Mouse (Mus musculus) heart, adult 2 months (tissue): Measurements from ENCODE around the gene Pip4k2c. TPM values are rescaled to one million over a fixed set of nuclear protein-coding genes. Genes with fewer than 3 reads are reported as not detected.
A peak's percentile ranks its signal among the peaks of the same experiment; 100 is the strongest.

Experiments used
- DNase-seq, 2 experiments: peaks; one replicate each; pipeline ENCODE4 v3.0.0; 2021
- H3K27ac ChIP-seq: fragments of 200-600 bp; 2 replicates; pipeline ENCODE4 v1.8.1; 2022
- H3K27me3 ChIP-seq: fragments of 200-500 bp; 2 replicates; pipeline ENCODE4 v1.6.1; 2012; ENCODE audit warnings: mild to moderate bottlenecking, low read length, inconsistent platforms, mixed read lengths; ENCODE audit not compliant: control insufficient read depth, insufficient read depth
- H3K36me3 ChIP-seq: fragments of 200-500 bp; 2 replicates; pipeline ENCODE4 v1.6.1; 2012; ENCODE audit warnings: low read length, inconsistent platforms; ENCODE audit not compliant: control insufficient read depth, insufficient read depth
- H3K4me1 ChIP-seq: fragments of 200-500 bp; 2 replicates; pipeline ENCODE4 v1.6.1; 2011; ENCODE audit warnings: low read length; ENCODE audit not compliant: control insufficient read depth, insufficient read depth
- H3K4me3 ChIP-seq: fragments of 200-600 bp; 2 replicates; pipeline ENCODE4 v1.8.1; 2022
- H3K79me2 ChIP-seq: fragments of 200-500 bp; replicated peaks from 2 replicates; pipeline ENCODE4 v1.6.1; 2012; ENCODE audit warnings: mild to moderate bottlenecking, inconsistent platforms, low read length, moderate library complexity, mixed read lengths; ENCODE audit not compliant: control insufficient read depth, insufficient read depth
- H3K9ac ChIP-seq: fragments of 200-500 bp; 2 replicates; pipeline ENCODE4 v1.6.1; 2012; ENCODE audit warnings: low read depth, mild to moderate bottlenecking, control low read depth, inconsistent platforms, low read length, mixed read lengths
- CTCF ChIP-seq: fragments of 200-600 bp; IDR thresholded peaks from 2 replicates; pipeline ENCODE4 v1.8.1; 2022; ENCODE audit warnings: antibody characterized with exemption, mild to moderate bottlenecking, moderate library complexity
- EP300 ChIP-seq: fragments of 200-500 bp; IDR thresholded peaks from 2 replicates; pipeline ENCODE4 v1.6.1; 2011; ENCODE audit warnings: low read depth, low read length, control low read depth; ENCODE audit not compliant: insufficient read depth
- POLR2A ChIP-seq: fragments of 200-500 bp; IDR thresholded peaks from 2 replicates; pipeline ENCODE4 v1.6.1; 2011; ENCODE audit warnings: mild to moderate bottlenecking, low read depth, low read length, control low read depth; ENCODE audit not compliant: insufficient read depth
- WGBS: fragments of 180-500 bp; shearing (Covaris S2); methylation state at CpG from one replicate; pipeline ENCODE4 v1.1.7; 2018; 5-methylcytosine and 5-hydroxymethylcytosine counted together
- intact Hi-C: fragments of 180-260 bp; cut with DNase I; formaldehyde crosslinking; loops from one replicate; pipeline ENCODE4 v1.15.1; 2025
- polyA plus RNA-seq: library from polyadenylated mRNA; depleted of rRNA; stranded (reverse); fragments of >200 nt; gene quantifications from 2 replicates; pipeline ENCODE4 v1.2.3, GENCODE M21; 2012
- total RNA-seq, 2 experiments: library from RNA; stranded (reverse); gene quantifications; 2 replicates each; pipeline ENCODE4 v1.2.3; 2021

Gene Pip4k2c
- total and polyA plus RNA-seq, 3 experiments, result 25.7 to 29.0 (median 28.8) TPM

DNA sequence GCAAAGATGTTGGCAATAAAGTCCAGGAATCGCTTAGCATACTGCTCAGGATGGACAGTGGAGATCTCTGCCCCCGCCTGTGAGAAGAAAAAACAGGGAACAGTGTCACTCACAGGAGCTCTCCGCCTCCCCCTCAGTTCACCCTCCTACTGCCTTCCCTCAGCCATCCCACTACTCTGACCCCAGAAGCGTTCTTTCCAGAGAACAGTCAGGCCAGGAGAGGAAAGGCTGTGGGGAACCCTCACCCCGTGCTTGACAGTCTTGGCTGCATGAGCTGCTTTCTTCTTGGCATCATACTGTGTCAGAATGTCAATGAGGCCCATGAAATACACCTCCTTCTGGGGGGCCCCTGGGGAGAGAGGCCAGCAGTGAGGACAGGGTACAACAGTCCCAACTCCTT lies 12.3 kb downstream of the Pip4k2c start:
- WGBS, result 61% methylated on average over 5 of the region's 5 CpGs
- Histone ChIP-seq H3K36me3 (no peaks in the 10 kb centered on the region), H3K9ac (no peak overlapping the region), H3K27ac (no peak overlapping the region), H3K4me1 (peaks cover 1% of the 10 kb centered on the region; the same call in 1 of the 2 replicates), H3K79me2 (no peaks in the 10 kb centered on the region), H3K4me3 (no peak overlapping the region), H3K27me3 (no peaks in the 10 kb centered on the region)
- TF ChIP-seq EP300 (no peak), POLR2A (peak; percentile 19; the same call in 1 of the 2 replicates), CTCF (no peak)
- peak in 1 of 2 experiments; percentile 21 for DNase-seq
- intact Hi-C loops, result no loop called here

DNA sequence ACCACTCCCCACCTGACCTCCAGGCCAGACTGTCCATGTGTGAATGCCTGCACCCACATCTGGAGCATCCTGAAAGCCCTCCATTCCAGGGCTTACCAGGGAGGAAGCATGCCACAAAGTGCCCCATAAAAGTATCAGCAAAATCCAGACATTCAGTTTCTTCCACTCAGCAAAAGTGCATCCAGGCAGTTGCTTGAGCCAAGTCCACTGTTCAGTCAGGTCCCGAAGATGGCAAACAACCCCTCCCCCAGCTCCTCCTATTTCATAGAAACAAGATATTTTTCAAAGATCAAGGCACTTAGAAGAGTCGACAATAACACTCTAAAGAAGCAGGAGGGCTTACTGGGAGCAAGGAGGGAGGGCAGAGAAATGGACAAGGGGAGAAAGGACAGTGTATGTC lies 12.9 kb downstream of the Pip4k2c start:
- H3K4me1 ChIP-seq, result peaks cover 1% of the 10 kb centered on the region; the same call in 1 of the 2 replicates
- no peak overlapping the region for H3K9ac ChIP-seq
- no peaks in the 10 kb centered on the region for H3K79me2 ChIP-seq
- peak in 1 of 2 experiments; percentile 22 for DNase-seq
- TF ChIP-seq EP300 (no peak), CTCF (no peak), POLR2A (no peak)
- no peaks in the 10 kb centered on the region for H3K36me3 ChIP-seq
- peak overlapping the region; percentile 9 for H3K27ac ChIP-seq
- intact Hi-C loops, result no loop called here
- 47% methylated on average over 2 of the region's 2 CpGs for WGBS
- H3K27me3 ChIP-seq, result no peaks in the 10 kb centered on the region
- no peak overlapping the region for H3K4me3 ChIP-seq

DNA sequence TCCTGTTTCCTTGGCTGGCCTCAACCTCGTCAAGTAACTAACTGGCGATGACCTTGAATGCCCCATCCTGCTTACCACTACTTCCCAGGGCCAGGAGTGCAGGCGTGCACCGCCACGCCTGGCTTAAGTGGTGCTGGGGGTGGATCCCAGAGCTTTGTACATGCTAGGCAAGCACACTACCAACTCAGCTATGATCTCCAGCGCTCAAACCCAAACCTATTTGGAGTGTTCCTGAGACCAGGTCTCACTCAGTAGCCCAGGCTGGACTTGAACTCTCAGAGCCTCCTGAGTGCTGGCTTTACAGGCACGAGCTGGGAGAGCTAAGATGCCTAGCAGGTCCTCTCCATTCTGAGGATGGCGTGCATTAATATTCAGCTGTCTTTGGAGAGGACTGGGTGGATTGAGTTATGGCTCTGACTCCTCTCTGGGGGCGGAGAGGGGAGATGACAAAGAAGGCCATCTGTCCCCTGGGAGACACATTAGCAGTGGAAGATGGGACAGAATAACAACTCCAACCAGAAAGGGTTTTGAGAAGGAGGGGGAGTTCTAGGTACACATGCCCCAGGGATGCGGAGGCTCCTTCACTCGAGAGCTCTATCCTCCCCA lies 13.8 kb downstream of the Pip4k2c start:
- Histone ChIP-seq H3K27ac (peak overlapping the region; percentile 91), H3K36me3 (no peaks in the 10 kb centered on the region), H3K79me2 (no peaks in the 10 kb centered on the region), H3K4me3 (no peak overlapping the region), H3K27me3 (no peaks in the 10 kb centered on the region), H3K9ac (no peak overlapping the region), H3K4me1 (peaks cover 1% of the 10 kb centered on the region; the same call in 1 of the 2 replicates)
- DNase-seq, result peak in 1 of 2 experiments; percentile 18
- intact Hi-C loops, result no loop called here
- no peak for TF ChIP-seq EP300
- TF ChIP-seq CTCF, result no peak
- TF ChIP-seq POLR2A, result no peak
- WGBS, result 71% methylated on average over 11 of the region's 11 CpGs

DNA sequence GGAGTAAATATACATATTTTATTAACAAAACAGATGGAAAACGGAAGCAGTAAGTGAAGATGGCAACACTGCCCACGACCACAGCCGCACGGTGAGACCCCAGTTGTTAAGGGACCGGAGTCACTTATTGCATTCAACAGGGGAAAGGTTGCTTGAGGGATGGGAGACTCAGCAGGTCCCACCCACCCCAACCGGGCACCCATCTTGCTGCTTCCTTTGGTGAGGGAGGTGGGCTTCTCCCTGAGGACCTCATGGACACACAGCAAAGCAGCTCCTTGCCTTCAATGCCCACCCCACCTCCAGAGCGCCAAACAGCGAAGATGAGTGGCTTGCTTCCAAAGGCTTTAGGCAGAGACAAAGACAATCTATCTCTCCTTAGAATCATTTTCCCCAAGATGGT lies 14.3 kb downstream of the Pip4k2c start:
- DNase-seq, result peak in 1 of 2 experiments; percentile 18
- Histone ChIP-seq H3K27ac (peak overlapping the region; percentile 91), H3K36me3 (no peaks in the 10 kb centered on the region), H3K4me3 (no peak overlapping the region), H3K79me2 (no peaks in the 10 kb centered on the region), H3K27me3 (no peaks in the 10 kb centered on the region), H3K4me1 (peaks cover 1% of the 10 kb centered on the region; the same call in 1 of the 2 replicates), H3K9ac (no peak overlapping the region)
- intact Hi-C loops, result no loop called here
- no peak for TF ChIP-seq CTCF
- no peak for TF ChIP-seq POLR2A
- no peak for TF ChIP-seq EP300
- WGBS, result 85% methylated on average over 8 of the region's 8 CpGs

DNA sequence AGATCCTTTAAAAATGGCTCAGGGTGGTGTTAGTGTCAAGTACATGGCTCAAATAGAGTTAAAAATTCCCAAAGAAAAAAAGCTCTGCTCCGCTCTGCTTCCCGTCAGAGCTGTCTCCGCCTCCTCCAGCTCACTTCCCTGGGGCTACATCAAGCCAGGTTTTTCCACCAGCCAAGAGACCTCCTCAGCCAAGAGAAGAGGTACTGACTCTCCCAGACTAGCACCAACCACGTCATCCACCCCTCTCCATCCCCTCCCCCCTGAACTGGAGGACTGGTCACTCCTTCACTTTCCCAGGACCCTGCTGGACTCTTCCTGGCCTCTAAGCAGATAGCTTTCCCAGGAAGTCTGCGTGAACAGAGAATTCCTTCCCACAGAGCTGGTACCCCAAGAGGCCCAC lies 15.0 kb downstream of the Pip4k2c start:
- peak; percentile 64 to 82 for DNase-seq
- Histone ChIP-seq H3K27ac (peak overlapping the region; percentile 91), H3K9ac (peak overlapping the region; percentile 21; the same call in 1 of the 2 replicates), H3K4me1 (peaks cover 1% of the 10 kb centered on the region; the same call in 1 of the 2 replicates), H3K4me3 (peak overlapping the region; percentile 84), H3K27me3 (no peaks in the 10 kb centered on the region), H3K79me2 (no peaks in the 10 kb centered on the region), H3K36me3 (no peaks in the 10 kb centered on the region)
- WGBS, result 12% methylated on average over 5 of the region's 5 CpGs
- TF ChIP-seq CTCF (no peak), POLR2A (peak; percentile 78), EP300 (0 out of 2 replicates have a peak, but pooled peaks have one; percentile 39)
- intact Hi-C loops, result no loop called here
